29 mouse cellular contexts compared by ENCODE assay signal in genomic region chr11:119593966-119594365, GRCm38 (mm10). TPM values are rescaled to one million over a fixed set of nuclear protein-coding genes. Genes with fewer than 3 reads are reported as not detected.
DNase-seq lines count a peak whose midpoint lies in the region; ATAC-seq and TF ChIP-seq lines count a peak whose summit lies in the region.
"Had no signal": no experiment of that assay in that cellular context is flagged by ENCODE, and none has a peak within 500 bp of the region (broad histone marks: within the 10 kb centered on the region; RNA-seq: fewer than 3 reads in every experiment).

No protein-coding gene starts in this region.

- no peak overlapping the region for H3K9ac ChIP-seq in lung, postnatal 0 days (replicated peaks; ENCODE audit: low read depth)
- H3K9ac ChIP-seq in ES-Bruce4 (ENCODE audit: low read depth, poor library complexity, severe bottlenecking) = no peak overlapping the region
- H3K9ac ChIP-seq in embryonic facial prominence, embryonic 15.5 days = no peak overlapping the region
- H3K9ac ChIP-seq: heart, embryonic 12.5 days; intestine, embryonic 15.5 days; limb, embryonic 12.5 days; liver, embryonic 13.5 days had no signal

- 34% methylated on average over 3 of the region's 3 CpGs for WGBS in lung, postnatal 0 days
- 21% methylated on average over 3 of the region's 3 CpGs for WGBS in embryonic facial prominence, embryonic 15.5 days

- DNase-seq in embryo, embryonic 10 days (ENCODE audit: low spot score) = peak; percentile 22
- no peak for DNase-seq in embryo, embryonic 10.5 days (ENCODE audit: low spot score)
- no peak for DNase-seq in lung, postnatal 0 days (ENCODE audit: low spot score)
- no peak for DNase-seq in lung, postnatal 25 days (ENCODE audit: low spot score)
- DNase-seq in heart, adult 9 months (ENCODE audit: low spot score in 2 of 2) = no peak
- DNase-seq: adrenal gland, adult 8-10 months; cerebellum, adult 11-12 months; cerebellum, postnatal 10 days; gastrocnemius, postnatal 14 days; heart, adult 11 months; heart, postnatal 10 days; kidney, adult 8-10 months; kidney, postnatal 25 days; liver, embryonic 13.5 days; right cerebral cortex, adult 18-20 months; right cerebral cortex, postnatal 4 days; thymus, adult 18-20 months had no signal

- peak; percentile 53; the same call in 1 of the 2 replicates for ATAC-seq in lung, postnatal 0 days
- 0 out of 2 replicates have a peak, but pooled peaks have one; percentile 29 for ATAC-seq in embryonic facial prominence, embryonic 15.5 days (ENCODE audit: insufficient number of reproducible peaks, low FRiP score, low TSS enrichment, low read depth)
- ATAC-seq: forebrain, embryonic 16.5 days; hindbrain, embryonic 16.5 days; intestine, embryonic 15.5 days; midbrain, embryonic 16.5 days had no signal

- no peak for TF ChIP-seq POLR2A in ES-Bruce4 (IDR thresholded peaks at IDR 0.05; ENCODE audit: insufficient read depth, low read length)

- 0 out of 2 replicates have a peak, but pooled peaks have one; percentile 11 for TF ChIP-seq EP300 in lung, postnatal 0 days (IDR thresholded peaks at IDR 0.05)
- TF ChIP-seq EP300 in ES-Bruce4 (IDR thresholded peaks at IDR 0.05; ENCODE audit: insufficient read depth, low read depth, low read length) = 0 out of 2 replicates have a peak, but pooled peaks have one; percentile 41

- H3K36me3 ChIP-seq in lung, postnatal 0 days (ENCODE audit: insufficient read depth, low read length) = no peaks in the 10 kb centered on the region
- no peaks in the 10 kb centered on the region for H3K36me3 ChIP-seq in ES-Bruce4 (ENCODE audit: control insufficient read depth, insufficient read depth, low read length, poor library complexity, severe bottlenecking)
- H3K36me3 ChIP-seq in embryonic facial prominence, embryonic 15.5 days = no peaks in the 10 kb centered on the region
- H3K36me3 ChIP-seq: heart, embryonic 12.5 days; hindbrain, embryonic 10.5 days; intestine, embryonic 15.5 days; limb, embryonic 12.5 days; liver, embryonic 13.5 days; midbrain, embryonic 10.5 days had no signal

- H3K4me2 ChIP-seq in lung, postnatal 0 days (replicated peaks; ENCODE audit: low read depth, low read length) = no peak overlapping the region
- no peak overlapping the region for H3K4me2 ChIP-seq in embryonic facial prominence, embryonic 15.5 days (replicated peaks)
- H3K4me2 ChIP-seq: heart, embryonic 12.5 days; intestine, embryonic 15.5 days; limb, embryonic 12.5 days; liver, embryonic 13.5 days had no signal

- H3K4me1 ChIP-seq in lung, postnatal 0 days (ENCODE audit: insufficient read depth, low read depth, low read length) = no peaks in the 10 kb centered on the region
- no peaks in the 10 kb centered on the region for H3K4me1 ChIP-seq in ES-Bruce4 (ENCODE audit: control insufficient read depth, insufficient read depth, low read length)
- H3K4me1 ChIP-seq in embryonic facial prominence, embryonic 15.5 days = no peaks in the 10 kb centered on the region
- H3K4me1 ChIP-seq: intestine, embryonic 15.5 days; liver, embryonic 13.5 days had no signal

- no peak overlapping the region for H3K4me3 ChIP-seq in lung, postnatal 0 days (ENCODE audit: low read depth, low read length)
- peak overlapping the region; percentile 7; the same call in 1 of the 2 replicates for H3K4me3 ChIP-seq in ES-Bruce4 (ENCODE audit: low read depth, low read length)
- no peak overlapping the region for H3K4me3 ChIP-seq in embryonic facial prominence, embryonic 15.5 days (replicated peaks)
- H3K4me3 ChIP-seq: heart, embryonic 12.5 days; hindbrain, embryonic 10.5 days; intestine, embryonic 15.5 days; layer of hippocampus, adult 2 months; limb, embryonic 12.5 days; liver, embryonic 13.5 days; midbrain, embryonic 10.5 days had no signal

- no peak for TF ChIP-seq CTCF in lung, postnatal 0 days (IDR thresholded peaks at IDR 0.05)
- no peak for TF ChIP-seq CTCF in ES-Bruce4 (IDR thresholded peaks at IDR 0.05; ENCODE audit: low read depth, low read length)

- no peaks in the 10 kb centered on the region for H3K27me3 ChIP-seq in lung, postnatal 0 days (replicated peaks; ENCODE audit: insufficient read depth, low read length)
- no peaks in the 10 kb centered on the region for H3K27me3 ChIP-seq in ES-Bruce4 (ENCODE audit: control insufficient read depth, insufficient read depth, low read length, poor library complexity, severe bottlenecking)
- peaks cover 7% of the 10 kb centered on the region; the same call in 1 of the 2 replicates for H3K27me3 ChIP-seq in embryonic facial prominence, embryonic 15.5 days
- H3K27me3 ChIP-seq: intestine, embryonic 15.5 days had no signal

- no peaks in the 10 kb centered on the region for H3K9me3 ChIP-seq in lung, postnatal 0 days (ENCODE audit: low read length)
- no peaks in the 10 kb centered on the region for H3K9me3 ChIP-seq in ES-Bruce4 (replicated peaks; ENCODE audit: control insufficient read depth, insufficient read depth, low read length, poor library complexity, severe bottlenecking)
- no peaks in the 10 kb centered on the region for H3K9me3 ChIP-seq in embryonic facial prominence, embryonic 15.5 days (replicated peaks)
- H3K9me3 ChIP-seq: heart, embryonic 12.5 days; hindbrain, embryonic 10.5 days; intestine, embryonic 15.5 days; limb, embryonic 12.5 days; liver, embryonic 13.5 days; midbrain, embryonic 10.5 days had no signal

- H3K27ac ChIP-seq in lung, postnatal 0 days (ENCODE audit: low read length) = no peak overlapping the region
- H3K27ac ChIP-seq in ES-Bruce4 (ENCODE audit: insufficient read depth, low read length) = no peak overlapping the region
- H3K27ac ChIP-seq in embryonic facial prominence, embryonic 15.5 days (replicated peaks) = no peak overlapping the region
- H3K27ac ChIP-seq: intestine, embryonic 15.5 days; limb, embryonic 12.5 days; liver, embryonic 13.5 days; macrophage had no signal

RNA-seq across cellular contexts. Expression of gene Rptor, which starts 8.7 kb away (rescaled TPM):
- polyA plus RNA-seq in lung, postnatal 0 days (2015; fragmentation: Nextera tagmentation; extraction: Ambion mirVana) = 5.3 and 5.6 TPM in 2 replicates
- 41.5 and 47.1 TPM in 2 replicates for polyA plus RNA-seq in ES-Bruce4 (2011; ENCODE audit: insufficient read depth, insufficient read length, low read depth, missing spikeins)
- polyA plus RNA-seq in embryonic facial prominence, embryonic 15.5 days (2015; fragmentation: Nextera tagmentation; extraction: Ambion mirVana) = 12.2 and 12.9 TPM in 2 replicates

RNA-seq across cellular contexts. Expression of gene Nptx1, which starts 46.4 kb away (rescaled TPM):
- polyA plus RNA-seq in lung, postnatal 0 days (2015; fragmentation: Nextera tagmentation; extraction: Ambion mirVana) = 1.7 and 2.1 TPM in 2 replicates
- 0.21 TPM in 1 of 2 replicates, not detected in the other for polyA plus RNA-seq in ES-Bruce4 (2011; ENCODE audit: insufficient read depth, insufficient read length, low read depth, missing spikeins)
- 1.2 and 1.3 TPM in 2 replicates for polyA plus RNA-seq in embryonic facial prominence, embryonic 15.5 days (2015; fragmentation: Nextera tagmentation; extraction: Ambion mirVana)
